Mouse (Mus musculus): Measurements from ENCODE around the gene Hist1h2bf.
"Not testable (repeated sequence)": the region's sequence is repeated elsewhere in the genome, so short reads cannot be mapped to it uniquely, and the experiment has no call there.

Gene Hist1h2bf

DNA sequence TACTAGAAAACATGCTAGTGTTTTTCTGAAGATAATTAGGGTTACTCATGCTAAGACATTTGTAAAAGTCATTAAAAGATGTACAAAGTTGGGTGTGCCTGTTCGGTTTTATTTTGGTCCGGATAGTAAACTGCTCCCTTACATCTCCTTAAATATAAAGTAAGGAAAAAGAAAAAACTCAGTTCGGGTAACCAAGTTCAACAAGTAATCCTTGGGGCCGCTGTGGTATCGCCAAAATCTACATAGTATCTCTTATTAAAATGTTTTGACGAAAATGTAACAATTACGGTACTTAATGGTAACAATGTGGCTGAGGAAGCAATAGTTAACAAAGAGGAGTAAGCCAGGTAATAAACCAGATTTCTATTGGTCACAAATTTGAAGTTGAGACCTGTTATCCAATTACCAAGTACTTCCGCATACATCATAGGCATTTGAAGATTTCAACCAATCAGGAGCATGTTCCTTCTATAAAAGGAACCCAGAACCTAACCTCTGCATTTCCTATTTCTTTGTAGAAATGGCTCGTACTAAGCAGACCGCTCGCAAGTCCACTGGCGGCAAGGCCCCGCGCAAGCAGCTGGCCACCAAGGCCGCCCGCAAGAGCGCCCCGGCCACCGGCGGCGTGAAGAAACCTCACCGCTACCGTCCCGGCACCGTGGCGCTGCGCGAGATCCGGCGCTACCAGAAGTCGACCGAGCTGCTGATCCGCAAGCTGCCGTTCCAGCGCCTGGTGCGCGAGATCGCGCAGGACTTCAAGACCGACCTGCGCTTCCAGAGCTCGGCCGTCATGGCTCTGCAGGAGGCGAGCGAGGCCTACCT is 29.8 kb downstream of the Hist1h2bf start, which contains the start of gene Hist1h3f:
TSS of gene Hist1h3f (plus strand) at position 88 of the 822 bp plus-strand sequence.
- peak; percentile 81 to 87 for DNase-seq (ENCODE audit: low spot score in 2 of 2)

DNA sequence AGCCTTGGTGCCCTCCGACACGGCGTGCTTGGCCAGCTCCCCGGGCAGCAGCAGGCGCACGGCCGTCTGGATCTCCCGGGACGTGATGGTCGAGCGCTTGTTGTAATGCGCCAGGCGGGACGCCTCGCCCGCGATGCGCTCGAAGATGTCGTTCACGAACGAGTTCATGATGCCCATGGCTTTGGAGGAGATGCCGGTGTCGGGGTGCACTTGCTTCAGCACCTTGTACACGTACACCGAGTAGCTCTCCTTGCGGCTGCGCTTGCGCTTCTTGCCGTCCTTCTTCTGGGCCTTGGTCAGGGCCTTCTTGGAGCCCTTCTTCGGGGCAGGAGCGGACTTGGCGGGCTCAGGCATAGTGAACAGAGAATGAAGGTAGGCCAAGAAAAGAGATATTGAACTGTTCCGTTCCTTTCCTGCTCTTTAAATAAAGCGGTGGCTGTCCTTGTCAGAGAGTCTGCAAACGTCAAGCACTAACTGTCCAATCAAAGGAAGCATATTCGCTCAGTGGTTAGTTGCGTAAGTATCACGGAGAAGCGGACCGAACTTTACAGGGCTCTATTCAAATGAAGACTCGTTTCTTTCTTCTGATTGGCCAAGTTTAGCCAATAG is 30.9 kb downstream of the Hist1h2bf start, which contains the start of gene Hist1h2bh:
TSS of gene Hist1h2bh (minus strand) at position 394 of the 609 bp plus-strand sequence.
- DNase-seq (ENCODE audit: low spot score in 2 of 2): peak; percentile 78 to 87

DNA sequence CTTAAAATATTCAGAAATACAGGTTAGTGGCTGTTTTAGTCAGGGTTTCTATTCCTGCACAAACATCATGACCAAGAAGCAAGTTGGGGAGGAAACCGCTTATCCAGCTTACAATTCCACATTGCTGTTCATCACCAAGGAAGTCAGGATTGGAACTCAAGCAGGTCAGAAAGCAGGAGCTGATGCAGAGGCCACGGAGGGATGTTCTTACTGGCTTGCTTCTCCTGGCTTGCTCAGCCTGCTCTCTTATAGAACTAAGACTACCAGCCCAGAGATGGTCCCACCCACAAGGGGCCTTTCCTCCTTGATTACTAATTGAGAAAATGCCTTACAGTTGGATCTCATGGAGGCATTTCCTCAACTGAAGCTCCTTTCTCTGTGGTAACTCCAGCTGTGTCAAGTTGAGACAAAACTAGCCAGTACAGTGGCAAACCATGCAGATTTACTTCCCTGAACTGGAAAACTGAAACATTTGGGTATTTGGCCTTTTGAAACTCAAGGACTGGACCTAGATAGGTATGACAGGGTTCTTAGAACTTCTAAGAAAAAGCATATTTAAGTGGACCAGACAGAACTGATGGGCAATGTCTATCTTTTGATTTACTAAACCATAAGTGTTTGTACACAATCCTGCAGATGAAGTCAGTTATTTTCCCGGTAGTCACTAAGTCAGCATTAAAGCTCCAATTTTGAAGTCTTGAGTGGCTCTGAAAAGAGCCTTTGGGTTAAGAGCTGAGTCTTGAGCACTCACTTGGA is 31.6 kb downstream of the Hist1h2bf start:
- peak in 1 of 2 experiments; percentile 54 for DNase-seq (ENCODE audit: low spot score in 2 of 2)

DNA sequence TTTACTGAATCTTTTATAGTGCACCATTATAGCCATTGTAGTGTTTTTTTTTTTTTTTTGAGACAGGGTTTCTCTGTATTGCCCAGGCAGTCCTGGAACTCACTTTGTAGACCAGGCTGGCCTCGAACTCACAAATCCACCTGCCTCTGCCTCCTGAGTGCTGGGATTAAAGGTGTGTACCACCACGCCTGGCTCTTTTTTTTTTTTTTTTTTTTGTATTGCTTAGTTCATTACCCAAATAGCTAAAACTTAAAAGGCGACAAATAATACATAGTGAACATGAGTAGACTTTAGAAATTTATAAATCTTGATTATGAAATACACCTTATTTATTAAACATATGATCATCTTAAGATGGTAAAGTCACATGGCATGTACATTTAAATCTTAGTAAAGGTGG is 32.5 kb downstream of the Hist1h2bf start:
- no peak for DNase-seq (ENCODE audit: low spot score in 2 of 2)

DNA sequence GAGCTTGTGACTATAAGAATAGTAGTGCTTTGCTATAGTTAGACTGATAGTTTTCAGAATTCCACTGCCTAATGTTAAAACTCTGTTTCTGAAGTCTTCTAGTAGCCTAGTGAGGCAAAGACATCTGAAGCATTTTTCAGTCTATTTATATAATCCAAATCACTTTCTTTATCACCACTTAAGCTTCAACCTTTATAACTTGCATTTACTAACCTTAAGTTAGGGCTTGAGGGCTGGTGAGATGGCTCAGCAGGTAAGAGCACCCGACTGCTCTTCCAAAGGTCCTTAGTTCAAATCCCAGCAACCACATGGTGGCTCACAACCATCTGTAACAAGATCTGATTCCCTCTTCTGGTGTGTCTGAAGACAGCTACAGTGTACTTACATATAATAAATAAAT is 34.2 kb downstream of the Hist1h2bf start:
- DNase-seq (ENCODE audit: low spot score in 2 of 2): not testable (repeated sequence)

DNA sequence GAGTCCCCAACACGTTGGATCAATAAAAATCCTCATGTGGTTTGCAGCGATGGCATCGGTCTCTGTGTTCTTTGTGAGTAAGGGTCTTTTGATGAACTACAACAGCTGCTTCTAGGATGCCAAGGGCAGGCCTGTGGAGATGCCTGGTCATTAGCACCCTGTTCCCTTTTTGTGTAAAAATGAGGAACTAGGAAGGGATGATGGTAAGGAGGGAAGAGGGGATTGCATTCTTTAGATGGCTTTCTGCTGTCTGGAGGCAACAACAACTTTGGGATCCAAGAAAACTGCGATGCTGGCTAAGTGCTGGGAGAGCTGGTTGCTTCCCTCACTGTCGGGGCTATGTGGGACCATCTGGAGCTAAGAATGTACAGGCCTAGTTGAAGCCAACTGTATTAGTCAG is 35.7 kb downstream of the Hist1h2bf start:
- DNase-seq (ENCODE audit: low spot score in 2 of 2): no peak

DNA sequence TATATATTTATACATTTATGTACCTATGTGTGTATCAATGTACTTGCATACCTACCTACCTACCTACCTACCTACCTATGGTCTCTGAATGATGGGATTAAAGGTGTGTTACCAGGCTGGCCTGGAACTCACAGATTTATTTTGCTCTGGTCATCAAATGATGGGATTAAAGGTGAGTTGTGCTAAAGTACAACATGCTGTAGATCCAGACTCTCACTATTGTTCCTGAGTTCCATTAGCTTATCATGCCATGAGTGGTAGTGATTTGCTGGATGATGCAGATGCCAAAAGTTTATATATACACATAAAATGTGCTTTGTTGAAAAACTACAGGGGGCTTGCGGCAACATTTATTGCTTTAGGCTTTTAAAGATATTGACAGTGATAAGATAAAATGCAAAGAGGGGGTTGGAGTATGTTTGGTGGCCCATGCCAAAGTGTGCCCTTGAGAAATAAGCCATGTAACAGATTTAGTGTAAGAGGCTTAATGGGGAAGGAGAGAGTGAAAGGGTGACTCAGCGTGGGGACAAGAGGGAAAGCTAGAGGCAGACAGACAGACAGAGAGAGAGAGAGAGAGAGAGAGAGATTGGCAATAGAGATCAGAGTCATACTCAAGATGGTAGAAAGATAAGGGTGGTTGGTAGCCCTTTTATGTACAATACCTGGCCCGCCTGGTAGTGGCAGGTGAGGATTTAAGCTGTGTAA is 36.8 kb downstream of the Hist1h2bf start:
- no peak for DNase-seq (ENCODE audit: low spot score in 2 of 2)

DNA sequence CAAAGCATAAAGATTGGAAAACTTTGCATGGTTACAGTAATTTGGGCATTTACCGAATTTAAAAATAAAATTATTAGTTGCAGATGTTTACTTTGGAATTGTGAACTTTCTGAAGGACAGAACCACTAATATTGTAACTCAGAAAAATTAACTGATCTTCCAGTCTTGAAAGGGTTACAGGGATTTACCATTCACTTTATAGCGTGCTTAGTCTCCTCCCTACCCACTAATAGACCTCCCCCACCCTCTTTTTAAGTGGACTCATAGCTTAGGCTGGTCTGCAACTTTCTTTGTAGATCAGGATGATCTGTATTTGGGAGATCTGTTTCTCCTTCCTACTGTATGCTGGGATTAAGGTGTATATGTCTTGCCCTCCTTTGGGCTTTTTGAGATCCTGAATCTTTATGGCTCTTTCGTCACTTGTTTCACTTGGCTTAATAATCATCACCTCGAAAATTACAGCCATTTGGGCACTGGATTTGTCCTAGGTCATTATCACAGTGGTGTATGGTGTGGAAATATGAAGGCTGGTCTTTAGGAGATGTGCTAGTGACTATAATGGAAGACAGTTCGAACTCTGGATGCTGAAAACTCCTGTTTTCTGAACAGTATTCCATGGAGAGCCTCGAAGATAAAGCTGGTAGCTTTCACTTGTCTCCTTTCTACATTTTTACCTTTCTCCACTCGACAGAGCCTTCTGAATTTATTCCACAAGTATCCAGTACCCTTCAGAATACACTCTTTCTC is 37.7 kb downstream of the Hist1h2bf start:
- DNase-seq (ENCODE audit: low spot score in 2 of 2): no peak

DNA sequence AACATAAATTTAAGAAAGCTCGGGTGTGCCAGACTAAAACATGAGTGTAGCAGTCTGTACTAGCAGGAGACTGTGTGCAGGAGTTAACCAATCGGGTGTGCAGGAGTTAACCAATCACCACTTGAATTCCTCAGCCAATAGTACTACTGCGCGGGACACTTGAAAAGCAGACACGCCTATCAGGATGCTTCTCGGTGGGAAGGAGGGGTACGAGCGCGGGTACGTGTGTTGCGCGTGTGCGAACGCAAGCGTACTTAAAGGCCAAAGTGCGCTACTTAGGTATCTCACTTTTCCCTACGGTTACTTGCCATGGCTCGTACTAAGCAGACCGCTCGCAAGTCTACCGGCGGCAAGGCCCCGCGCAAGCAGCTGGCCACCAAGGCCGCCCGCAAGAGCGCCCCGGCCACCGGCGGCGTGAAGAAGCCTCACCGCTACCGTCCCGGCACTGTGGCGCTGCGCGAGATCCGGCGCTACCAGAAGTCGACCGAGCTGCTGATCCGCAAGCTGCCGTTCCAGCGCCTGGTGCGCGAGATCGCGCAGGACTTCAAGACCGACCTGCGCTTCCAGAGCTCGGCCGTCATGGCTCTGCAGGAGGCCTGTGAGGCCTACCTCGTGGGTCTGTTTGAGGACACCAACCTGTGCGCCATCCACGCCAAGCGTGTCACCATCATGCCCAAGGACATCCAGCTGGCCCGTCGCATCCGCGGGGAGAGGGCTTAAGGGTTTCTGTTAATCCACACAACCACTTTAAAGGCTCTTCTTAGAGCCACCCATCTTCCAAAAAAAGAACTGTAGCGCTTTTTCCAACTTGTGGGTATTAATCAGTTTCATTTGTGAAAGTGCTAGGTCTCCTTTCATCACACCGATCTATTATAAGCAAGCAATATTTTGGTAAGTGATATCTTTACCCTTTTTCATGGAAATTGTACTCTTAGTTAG is 38.6 kb downstream of the Hist1h2bf start, which contains the start of gene Hist1h3g:
TSS of gene Hist1h3g (plus strand) at position 286 of the 939 bp plus-strand sequence.
- DNase-seq (ENCODE audit: low spot score in 2 of 2): peak; percentile 92

DNA sequence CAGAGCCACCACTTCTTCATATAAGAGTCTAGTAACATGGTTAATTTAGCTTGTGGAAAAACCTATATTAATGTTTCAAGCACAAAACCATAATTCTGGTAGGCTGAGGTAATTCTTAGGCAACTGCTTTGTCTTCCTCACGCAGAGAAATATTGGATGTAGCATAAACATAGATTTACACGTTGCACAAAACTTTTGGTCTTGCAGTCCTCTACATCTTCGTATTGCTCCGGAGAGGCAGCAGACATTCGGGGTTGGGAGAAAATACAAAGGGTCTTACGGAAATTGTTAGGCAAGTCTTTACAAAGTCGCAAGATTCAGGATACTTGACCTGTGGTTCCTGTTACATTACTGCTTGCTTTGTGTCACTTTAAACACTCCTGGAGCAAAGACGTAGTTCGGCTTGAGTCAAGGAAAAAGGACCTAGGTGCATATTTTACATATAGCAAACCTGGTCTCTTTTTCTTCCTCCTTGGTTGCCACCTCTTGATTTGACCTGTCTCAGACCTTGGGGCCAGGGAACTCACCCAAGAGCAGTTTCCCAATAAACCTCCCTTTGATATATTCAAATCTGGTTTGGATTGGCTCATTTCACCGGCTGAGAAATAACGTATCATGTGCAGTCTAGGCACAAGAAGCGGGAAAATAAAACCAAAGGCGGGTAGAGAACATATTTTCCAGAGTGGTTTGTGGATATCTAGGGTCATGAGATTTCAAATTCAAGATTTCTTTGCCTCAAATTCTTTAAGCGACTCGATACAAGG is 39.4 kb downstream of the Hist1h2bf start:
- DNase-seq (ENCODE audit: low spot score in 2 of 2): peak; percentile 55 to 60

DNA sequence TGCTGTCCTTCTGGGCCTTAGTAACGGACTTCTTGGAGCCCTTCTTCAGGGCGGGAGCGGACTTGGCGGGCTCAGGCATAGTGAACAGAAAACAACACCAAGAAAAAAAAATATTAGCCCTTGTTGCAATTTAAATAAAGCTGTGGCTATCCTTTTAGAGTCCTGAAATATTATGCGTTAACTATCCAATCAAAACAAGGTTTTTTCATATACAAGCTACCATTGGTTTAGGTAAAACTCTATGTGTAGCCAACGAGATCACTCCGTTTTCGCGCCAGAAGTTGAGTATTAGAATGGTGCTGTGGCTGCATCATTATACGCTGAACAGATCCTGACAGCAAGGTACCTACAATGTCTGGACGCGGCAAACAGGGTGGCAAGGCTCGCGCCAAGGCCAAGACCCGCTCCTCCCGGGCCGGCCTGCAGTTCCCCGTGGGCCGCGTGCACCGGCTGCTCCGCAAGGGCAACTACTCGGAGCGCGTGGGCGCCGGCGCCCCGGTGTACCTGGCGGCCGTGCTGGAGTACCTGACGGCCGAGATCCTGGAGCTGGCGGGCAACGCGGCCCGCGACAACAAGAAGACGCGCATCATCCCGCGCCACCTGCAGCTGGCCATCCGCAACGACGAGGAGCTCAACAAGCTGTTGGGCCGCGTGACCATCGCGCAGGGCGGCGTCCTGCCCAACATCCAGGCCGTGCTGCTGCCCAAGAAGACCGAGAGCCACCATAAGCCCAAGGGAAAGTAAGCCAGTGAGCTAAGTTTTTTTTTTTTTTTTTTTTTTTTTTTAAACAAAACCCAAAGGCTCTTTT is 40.2 kb downstream of the Hist1h2bf start, which contains the start of gene Hist1h2af:
TSS of gene Hist1h2af (plus strand) at position 347 of the 808 bp plus-strand sequence.
- DNase-seq (ENCODE audit: low spot score in 2 of 2): peak; percentile 78 to 83

DNA sequence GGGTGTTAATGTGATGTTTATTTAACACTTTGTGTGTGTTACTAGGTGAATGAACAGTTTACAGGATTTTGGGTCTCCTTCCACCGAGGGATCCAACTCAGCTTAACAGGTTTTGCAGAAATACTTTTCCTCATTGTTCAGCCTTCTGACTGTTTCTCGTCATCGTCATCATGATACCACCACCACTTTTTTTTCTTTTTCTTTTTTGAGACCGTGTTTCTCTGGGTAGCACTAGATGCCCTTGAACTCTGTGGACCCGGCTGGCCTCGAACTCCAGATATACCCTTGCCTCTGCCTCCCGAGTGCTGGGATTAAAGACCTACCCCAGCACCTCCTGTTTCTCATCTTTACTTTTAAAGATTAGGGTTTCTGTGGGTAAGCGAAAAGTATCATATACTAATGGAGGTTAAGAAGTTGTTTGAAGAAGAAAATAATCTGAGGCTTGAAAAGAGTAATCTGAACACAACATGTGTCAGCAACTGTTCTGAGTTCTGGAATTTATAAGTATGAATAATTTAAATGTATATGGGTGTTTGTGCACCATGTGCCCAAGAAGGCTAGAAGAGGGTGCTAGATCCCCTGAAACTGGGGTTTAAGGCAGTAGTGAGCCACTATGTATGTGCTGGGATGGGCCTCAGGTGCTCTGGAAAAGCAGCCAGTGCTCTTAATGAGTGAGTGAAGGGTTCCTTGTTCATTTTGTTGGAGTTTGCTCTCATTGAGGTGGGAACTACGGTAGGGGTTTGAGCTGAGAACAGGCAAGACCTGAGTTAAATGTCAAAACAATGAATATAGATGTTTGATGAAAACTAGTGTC is 41.5 kb downstream of the Hist1h2bf start:
- DNase-seq (ENCODE audit: low spot score in 2 of 2): peak; percentile 53 to 65

DNA sequence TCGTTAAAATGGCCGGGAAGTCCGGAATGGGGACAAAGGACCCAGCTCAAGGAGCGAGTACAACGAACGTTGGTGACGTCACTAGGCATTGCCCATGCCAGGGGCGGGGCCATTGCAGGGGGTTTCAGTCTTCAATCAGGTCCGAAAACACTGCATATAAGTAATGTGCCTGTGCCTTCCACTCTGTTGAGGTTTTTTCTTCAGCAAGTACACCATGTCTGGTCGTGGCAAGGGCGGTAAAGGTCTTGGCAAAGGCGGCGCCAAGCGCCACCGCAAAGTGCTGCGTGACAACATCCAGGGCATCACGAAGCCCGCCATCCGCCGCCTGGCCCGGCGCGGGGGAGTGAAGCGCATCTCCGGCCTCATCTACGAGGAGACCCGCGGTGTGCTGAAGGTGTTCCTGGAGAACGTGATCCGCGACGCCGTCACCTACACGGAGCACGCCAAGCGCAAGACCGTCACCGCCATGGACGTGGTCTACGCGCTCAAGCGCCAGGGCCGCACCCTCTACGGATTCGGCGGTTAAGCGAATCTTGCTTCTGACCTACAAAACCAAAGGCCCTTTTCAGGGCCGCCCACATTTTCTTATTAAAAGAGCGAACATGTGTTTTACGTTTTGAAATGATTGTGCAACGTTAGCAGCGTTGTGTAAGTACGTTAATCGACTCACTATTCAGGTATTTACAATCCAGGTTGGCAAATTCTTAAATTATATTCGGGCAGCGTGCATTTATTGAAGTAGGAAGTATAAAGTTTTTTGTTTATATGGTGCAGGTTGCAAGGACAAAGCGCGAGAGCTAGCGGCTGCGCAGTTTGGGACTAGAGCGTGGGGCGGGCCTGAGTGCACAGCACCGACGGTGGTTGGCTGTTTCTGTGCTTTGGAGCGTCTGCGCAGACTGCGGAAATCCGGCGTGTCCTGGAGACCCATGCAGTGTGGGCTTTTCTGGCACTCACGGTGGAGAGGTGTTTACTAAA is 42.8 kb downstream of the Hist1h2bf start, which contains the start of gene Hist1h4h:
TSS of gene Hist1h4h (plus strand) at position 150 of the 975 bp plus-strand sequence.
- DNase-seq (ENCODE audit: low spot score in 2 of 2): peak; percentile 95 to 99

DNA sequence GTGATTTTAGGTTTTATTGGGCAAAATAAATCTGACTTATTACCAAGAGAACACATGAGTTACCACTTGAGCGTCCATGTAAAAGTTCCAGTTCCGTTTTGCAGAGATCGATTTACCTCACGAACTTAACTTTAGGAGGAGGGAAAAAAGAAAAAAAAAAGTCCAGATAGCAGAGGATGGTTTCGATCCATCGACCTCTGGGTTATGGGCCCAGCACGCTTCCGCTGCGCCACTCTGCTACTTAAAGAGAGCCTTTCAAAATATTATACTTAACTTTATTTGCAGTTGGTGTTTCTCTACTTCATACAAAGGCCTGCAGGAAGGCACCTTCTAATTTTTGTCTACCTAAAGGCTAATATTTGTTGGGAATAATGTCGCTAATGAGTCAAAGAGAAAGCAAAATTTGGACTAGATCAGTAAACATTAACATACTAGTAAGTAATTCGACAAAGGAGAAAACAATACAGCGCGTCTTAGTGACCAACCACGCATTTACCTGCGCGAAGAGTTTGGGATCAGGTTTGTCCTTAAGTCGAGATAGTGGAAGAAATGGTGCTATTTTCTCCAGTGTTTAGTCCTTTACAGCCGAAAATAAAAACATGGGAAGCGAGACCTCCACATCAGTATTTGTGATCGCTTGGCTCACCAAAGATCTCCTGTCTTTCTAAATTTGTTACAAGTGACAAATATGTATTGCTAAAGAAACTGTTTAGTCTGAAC is 43.7 kb downstream of the Hist1h2bf start:
- DNase-seq (ENCODE audit: low spot score in 2 of 2): peak; percentile 72 to 76
